Mouse (Mus musculus) brain, embryonic 14.5 days (tissue): ENCODE results near the gene Kif3a. TPM values are rescaled to one million over a fixed set of nuclear protein-coding genes. Genes with fewer than 3 reads are reported as not detected.
"Not testable (repeated sequence)": the region's sequence is repeated elsewhere in the genome, so short reads cannot be mapped to it uniquely, and the experiment has no call there.

ENCODE experiments used
- DNase-seq: peaks from one replicate; pipeline ENCODE4 v3.0.0-alpha.2; 2011; ENCODE audit warnings: low read depth
- CTCF ChIP-seq: fragments of 200-500 bp; IDR thresholded peaks from 2 replicates; pipeline ENCODE4 v1.5.1; 2012; ENCODE audit warnings: inconsistent platforms, mild to moderate bottlenecking, moderate library complexity, borderline replicate concordance; ENCODE audit not compliant: insufficient read depth, insufficient read length; ENCODE audit errors: extremely low read depth
- POLR2A ChIP-seq: fragments of 200-500 bp; IDR thresholded peaks from 2 replicates; pipeline ENCODE4 v1.6.1; 2012; ENCODE audit warnings: mild to moderate bottlenecking, inconsistent platforms, borderline replicate concordance; ENCODE audit not compliant: poor library complexity, insufficient read depth, insufficient read length, severe bottlenecking; ENCODE audit errors: extremely low read depth
- polyA plus RNA-seq: library from polyadenylated mRNA; depleted of rRNA; stranded (reverse); fragments of >200 nt; gene quantifications from 2 replicates; pipeline ENCODE4 v1.2.3, GENCODE M21; 2012

Gene Kif3a
- polyA plus RNA-seq, 1 experiment = 100 TPM

- no peak for TF ChIP-seq CTCF
- no peak for TF ChIP-seq POLR2A
- no peak for DNase-seq
Observed at GRCm38 (mm10) chr11:53548036-53548605, 19.1 kb upstream of the Kif3a start.

GRCm38 (mm10) chr11:53550714-53551113, 16.5 kb upstream of the Kif3a start:
- TF ChIP-seq POLR2A = no peak

DNA sequence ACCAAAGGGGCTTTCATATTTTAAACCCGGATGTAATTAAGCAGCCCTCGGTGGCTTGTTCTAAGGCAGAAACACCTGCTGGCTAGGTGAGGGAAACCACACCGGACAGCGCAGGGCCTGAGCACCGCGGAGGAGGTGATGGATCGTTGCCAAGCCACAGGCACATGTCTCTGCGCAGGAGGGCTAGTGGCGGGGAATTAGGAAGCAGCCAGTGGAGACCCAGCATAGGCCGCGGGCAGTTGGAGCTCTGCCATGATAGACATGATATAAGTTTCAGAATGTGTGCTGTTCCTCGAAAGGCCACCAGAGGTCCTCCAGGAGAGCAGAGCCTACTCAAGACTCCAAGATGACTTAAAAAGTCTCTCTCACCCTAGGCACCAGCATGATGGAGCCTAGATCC, 15.4 kb upstream of the Kif3a start:
- TF ChIP-seq CTCF = no peak
- TF ChIP-seq POLR2A = no peak
- DNase-seq = peak; percentile 28

More at GRCm38 (mm10) chr11:53550714-53551113, 16.5 kb upstream of the Kif3a start:
- DNase-seq = no peak

- not testable (repeated sequence) for DNase-seq
Observed at GRCm38 (mm10) chr11:53556529-53556928, 10.7 kb upstream of the Kif3a start.

DNA sequence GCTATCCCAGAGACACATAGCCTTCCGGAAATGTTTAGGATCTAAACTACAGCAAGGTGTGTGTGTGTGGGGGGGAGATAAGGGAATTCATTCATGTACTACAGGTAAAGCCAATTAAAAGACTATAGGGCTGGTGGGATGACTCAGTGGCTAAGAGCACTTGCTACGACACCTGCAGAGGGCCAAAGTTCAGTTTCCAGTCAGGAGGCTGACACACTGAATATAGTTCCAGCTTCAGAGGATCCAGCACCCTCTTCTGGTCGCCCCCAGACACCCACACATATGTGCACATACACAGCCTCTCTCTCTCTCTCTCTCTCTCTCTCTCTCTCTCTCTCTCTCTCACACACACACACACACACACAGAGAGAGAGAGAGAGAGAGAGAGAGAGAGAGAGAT, 9.2 kb upstream of the Kif3a start:
- not testable (repeated sequence) for DNase-seq

DNA sequence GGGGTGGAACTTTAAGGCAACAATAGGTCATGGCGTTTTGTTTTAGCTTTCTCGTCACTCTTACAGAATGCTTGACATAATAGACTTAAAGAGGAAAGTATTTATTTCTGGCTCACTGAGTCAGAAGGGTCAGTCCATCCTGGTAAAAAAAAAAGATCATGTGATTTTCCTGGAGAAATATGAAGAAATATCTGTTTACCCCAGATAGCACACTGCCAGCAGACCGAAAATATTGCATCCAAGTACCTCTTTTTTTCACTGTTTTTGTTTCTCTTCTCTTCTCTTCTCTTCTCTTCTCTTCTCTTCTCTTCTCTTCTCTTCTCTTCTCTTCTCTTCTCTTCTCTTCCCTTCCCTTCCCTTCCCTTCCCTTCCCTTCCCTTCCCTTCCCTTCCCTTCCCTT, 7.2 kb upstream of the Kif3a start:
- not testable (repeated sequence) for DNase-seq

DNA sequence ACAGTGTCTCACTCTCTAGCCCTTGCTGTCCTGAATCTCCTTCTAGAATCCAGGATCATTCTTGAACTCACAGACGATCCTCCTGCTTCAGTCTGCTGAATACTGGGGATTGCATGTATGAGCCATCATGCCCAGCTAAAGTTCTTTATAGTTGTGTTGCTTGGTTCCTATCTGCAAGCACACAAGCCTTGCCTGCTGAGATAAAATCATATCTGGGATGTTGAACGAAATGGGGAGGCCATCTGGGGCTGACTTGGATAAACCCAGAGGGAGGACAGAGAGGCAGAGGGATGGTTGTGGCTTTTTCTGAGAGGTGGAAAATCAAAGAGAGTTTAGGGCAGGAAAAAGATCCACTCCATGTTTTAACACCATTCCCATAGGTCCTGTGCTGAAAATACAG, 5.2 kb upstream of the Kif3a start:
- no peak for DNase-seq
- no peak for TF ChIP-seq POLR2A
- no peak for TF ChIP-seq CTCF

GRCm38 (mm10) chr11:53566646-53567045, 533 bp upstream of the Kif3a start:
- no peak for DNase-seq
- TF ChIP-seq POLR2A = no peak
- TF ChIP-seq CTCF = no peak

DNA sequence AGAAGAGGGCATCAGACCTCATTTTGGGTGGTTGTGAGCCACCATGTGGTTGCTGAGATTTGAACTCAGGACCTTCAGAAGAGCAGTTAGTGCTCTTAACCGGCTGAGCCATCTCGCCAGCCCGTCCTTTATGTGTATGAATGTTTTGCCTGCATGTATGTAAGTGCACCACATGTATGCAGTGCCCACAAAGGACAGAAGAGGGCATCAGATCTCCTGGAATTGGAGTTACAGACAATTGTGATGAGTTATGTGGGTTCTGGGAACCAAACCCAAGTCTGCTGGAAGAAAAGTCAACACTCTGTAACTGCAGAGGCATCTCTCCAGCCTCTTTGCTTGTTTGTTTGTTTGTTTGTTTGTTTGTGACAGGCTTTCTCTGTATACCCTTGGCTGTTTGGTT, 13.4 kb downstream of the Kif3a start:
- no peak for TF ChIP-seq POLR2A
- no peak for TF ChIP-seq CTCF
- DNase-seq = no peak

DNA sequence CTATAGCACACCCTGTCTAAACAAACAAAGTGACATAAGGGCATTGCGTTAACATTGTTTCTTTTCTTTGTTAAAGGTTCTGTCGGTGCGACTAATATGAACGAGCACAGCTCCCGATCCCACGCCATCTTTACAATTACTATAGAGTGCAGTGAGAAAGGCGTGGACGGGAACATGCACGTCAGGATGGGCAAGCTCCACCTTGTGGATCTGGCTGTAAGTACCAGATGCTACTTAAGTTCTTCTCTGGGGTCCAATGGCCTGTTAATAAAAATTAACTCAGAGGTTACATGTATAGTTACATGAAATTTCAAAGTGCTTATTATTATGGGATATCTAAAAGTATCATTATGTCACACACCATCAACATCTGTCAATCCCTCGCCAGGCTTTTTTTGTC, 16.0 kb downstream of the Kif3a start:
- peak; percentile 36; the same call in 1 of the 2 replicates for TF ChIP-seq CTCF
- TF ChIP-seq POLR2A = no peak
- peak; percentile 37 for DNase-seq

- peak; percentile 64; the same call in 1 of the 2 replicates for TF ChIP-seq CTCF
- TF ChIP-seq POLR2A = no peak
- peak; percentile 58 for DNase-seq
Observed at GRCm38 (mm10) chr11:53584849-53585248, 17.7 kb downstream of the Kif3a start.

GRCm38 (mm10) chr11:53585510-53585909, 18.3 kb downstream of the Kif3a start:
- DNase-seq = no peak
- TF ChIP-seq POLR2A (no peak), CTCF (no peak)

DNA sequence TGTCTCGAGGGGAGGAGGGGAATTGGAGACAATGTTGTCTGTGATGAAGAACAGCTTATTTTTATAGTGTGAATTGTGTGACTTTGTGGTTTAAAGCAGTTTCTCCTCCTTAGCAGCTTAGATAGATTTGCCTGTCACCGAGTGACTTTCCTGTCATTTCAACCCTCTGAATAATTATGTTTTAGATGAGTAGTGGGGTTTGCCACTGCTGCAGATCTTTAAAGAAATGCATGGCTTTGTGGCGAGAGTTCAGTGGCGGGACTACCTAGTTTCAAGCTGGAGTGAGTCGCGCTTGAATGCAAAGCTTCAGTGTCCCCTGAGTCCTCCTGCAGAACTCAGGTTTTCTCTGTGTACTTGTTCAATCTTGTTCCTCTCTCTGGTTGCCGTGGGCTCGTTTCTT, 21.1 kb downstream of the Kif3a start:
- no peak for DNase-seq
- no peak for TF ChIP-seq POLR2A
- no peak for TF ChIP-seq CTCF
